In the genomic region with DNA sequence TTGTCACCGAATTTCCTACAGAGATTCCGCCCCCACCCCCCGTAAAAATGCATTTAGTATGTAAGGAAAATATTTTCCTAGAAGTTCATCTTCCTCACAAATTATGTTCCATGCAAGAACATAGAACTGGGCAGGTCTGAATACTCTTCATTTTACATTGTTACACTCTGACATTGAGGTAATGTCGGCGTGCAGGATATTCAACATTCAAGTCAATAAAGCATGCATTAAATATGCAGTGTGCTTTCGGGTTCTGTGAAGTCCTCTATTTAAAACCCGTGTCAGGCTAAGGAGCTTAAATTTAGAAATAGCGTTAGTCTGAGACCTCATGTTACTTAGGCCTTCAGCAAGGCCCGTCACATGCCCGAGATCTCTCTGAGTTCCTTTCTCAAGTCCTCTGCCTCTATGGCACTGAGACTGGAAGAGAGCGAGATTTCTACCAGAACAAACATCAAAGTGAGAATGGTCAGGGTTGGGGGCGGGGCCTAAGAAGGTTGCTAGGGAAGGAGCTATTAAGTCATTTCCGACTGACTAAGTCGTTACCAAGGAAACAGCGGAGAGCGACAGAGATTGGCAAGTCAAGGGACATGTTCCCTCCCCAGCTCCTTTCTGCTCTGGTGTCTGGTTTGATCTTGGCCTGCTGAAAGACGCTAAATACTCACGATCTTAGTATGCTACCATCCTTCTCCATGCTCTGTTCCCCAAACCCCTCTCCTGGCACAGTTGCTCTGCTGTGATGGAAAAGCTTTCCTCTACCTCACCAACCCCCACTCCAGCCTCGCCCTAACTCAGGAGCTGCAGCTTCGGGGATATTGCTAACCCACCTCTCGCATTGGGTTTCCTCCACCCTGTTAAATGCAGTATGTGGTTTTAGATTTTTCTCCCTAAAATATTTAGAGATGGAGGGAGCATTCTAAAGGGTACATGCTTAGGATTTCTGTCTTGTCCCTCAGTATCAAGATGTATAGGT, we compare ENCODE assay signal across 8 mouse cellular contexts. TPM values are rescaled to one million over a fixed set of nuclear protein-coding genes. Genes with fewer than 3 reads are reported as not detected.
DNase-seq lines count a peak whose midpoint lies in the region; ATAC-seq and TF ChIP-seq lines count a peak whose summit lies in the region.

No protein-coding gene starts in this region.

- TF ChIP-seq EP300 in stomach, postnatal 0 days (optimal IDR thresholded peaks at IDR 0.05): no peak

- WGBS in forebrain, embryonic 16.5 days: 27% methylated on average over 21 of the region's 21 CpGs
- 25% methylated on average over 21 of the region's 21 CpGs for WGBS in liver, embryonic 15.5 days (ENCODE audit: insufficient replicate concordance)
- 30% methylated on average over 21 of the region's 21 CpGs for WGBS in stomach, postnatal 0 days

- H3K27me3 ChIP-seq in forebrain, embryonic 16.5 days (replicated peaks; ENCODE audit: control insufficient read depth, insufficient read depth, low read length): no peaks in the 10 kb centered on the region
- no peaks in the 10 kb centered on the region for H3K27me3 ChIP-seq in liver, embryonic 15.5 days
- no peaks in the 10 kb centered on the region for H3K27me3 ChIP-seq in stomach, postnatal 0 days (ENCODE audit: control insufficient read depth, insufficient read depth, low read length)

- intact Hi-C loops in heart, postnatal 25 days (cut with DNase I): no loop called here

- peak overlapping the region; percentile 82 for H3K27ac ChIP-seq in forebrain, embryonic 16.5 days (ENCODE audit: low read length)
- no peak overlapping the region for H3K27ac ChIP-seq in liver, embryonic 15.5 days (replicated peaks)
- H3K27ac ChIP-seq in stomach, postnatal 0 days (replicated peaks): peak overlapping the region; percentile 45; the same call in 1 of the 2 replicates

- H3K9me3 ChIP-seq in forebrain, embryonic 16.5 days (ENCODE audit: control insufficient read depth, low read length): no peaks in the 10 kb centered on the region
- no peaks in the 10 kb centered on the region for H3K9me3 ChIP-seq in liver, embryonic 15.5 days (replicated peaks)
- no peaks in the 10 kb centered on the region for H3K9me3 ChIP-seq in stomach, postnatal 0 days (ENCODE audit: control insufficient read depth, low read length)

- no peak for TF ChIP-seq CTCF in stomach, postnatal 0 days (IDR thresholded peaks at IDR 0.05; ENCODE audit: low read depth)

- ATAC-seq in forebrain, embryonic 16.5 days: peak; percentile 97
- peak; percentile 49; the same call in 1 of the 2 replicates for ATAC-seq in liver, embryonic 15.5 days (ENCODE audit: insufficient read depth)
- peak; percentile 78 for ATAC-seq in stomach, postnatal 0 days (ENCODE audit: low FRiP score, low TSS enrichment)

- peaks cover 10% of the 10 kb centered on the region; the same call in 1 of the 2 replicates for H3K4me1 ChIP-seq in forebrain, embryonic 16.5 days (replicated peaks; ENCODE audit: control insufficient read depth, insufficient read depth, low read length)
- peaks cover 17% of the 10 kb centered on the region for H3K4me1 ChIP-seq in liver, embryonic 15.5 days (replicated peaks)
- H3K4me1 ChIP-seq in stomach, postnatal 0 days (replicated peaks; ENCODE audit: control insufficient read depth, insufficient read depth): no peaks in the 10 kb centered on the region; the same call in 1 of the 2 replicates

- H3K4me2 ChIP-seq in forebrain, embryonic 16.5 days (ENCODE audit: low read length): peak overlapping the region; percentile 55
- H3K4me2 ChIP-seq in liver, embryonic 15.5 days: peak overlapping the region; percentile 49
- peak overlapping the region; percentile 44 for H3K4me2 ChIP-seq in stomach, postnatal 0 days (replicated peaks; ENCODE audit: low read depth)

- H3K9ac ChIP-seq in forebrain, embryonic 16.5 days (replicated peaks; ENCODE audit: low read depth, low read length): peak overlapping the region; percentile 56
- H3K9ac ChIP-seq in liver, embryonic 15.5 days: no peak overlapping the region
- peak overlapping the region; percentile 5; the same call in 1 of the 2 replicates for H3K9ac ChIP-seq in stomach, postnatal 0 days (ENCODE audit: low read length)

- no peaks in the 10 kb centered on the region for H3K36me3 ChIP-seq in forebrain, embryonic 16.5 days (ENCODE audit: control insufficient read depth, insufficient read depth)
- no peaks in the 10 kb centered on the region for H3K36me3 ChIP-seq in liver, embryonic 15.5 days (replicated peaks)
- no peaks in the 10 kb centered on the region for H3K36me3 ChIP-seq in stomach, postnatal 0 days (ENCODE audit: control insufficient read depth, insufficient read depth, low read length)

- H3K4me3 ChIP-seq in forebrain, embryonic 16.5 days (replicated peaks; ENCODE audit: low read length): peak overlapping the region; percentile 41
- peak overlapping the region; percentile 17 for H3K4me3 ChIP-seq in liver, embryonic 15.5 days (replicated peaks)
- H3K4me3 ChIP-seq in stomach, postnatal 0 days (ENCODE audit: low read depth, low read length): peak overlapping the region; percentile 30

- DNase-seq in Muller cell, postnatal 12 days (ENCODE audit: inconsistent ontology term): peak; percentile 82
- peak; percentile 54 for DNase-seq in cerebellum, adult 8-10 months
- peak; percentile 53 for DNase-seq in heart, postnatal 25 days (ENCODE audit: low spot score)
- peak; percentile 86 to 89 for DNase-seq in kidney, postnatal 4 days
- peak; percentile 81 for DNase-seq in neural tube, embryonic 10.5 days (ENCODE audit: extremely low spot score, low spot score)
- DNase-seq in stomach, postnatal 0 days (ENCODE audit: low spot score): peak; percentile 86

RNA-seq across cellular contexts. Expression of a gene that starts 2.9 kb away (rescaled TPM):
- polyA plus RNA-seq in forebrain, embryonic 16.5 days (2015; fragmentation: Nextera tagmentation; extraction: Ambion mirVana): 0.22 and 0.30 TPM in 2 replicates
- under 1 TPM in 1 of 2 experiments, not detected in 1; 0.26 TPM for total RNA-seq in heart, postnatal 25 days (2021)
- 0.66 and 0.88 TPM in 2 replicates for polyA plus RNA-seq in liver, embryonic 15.5 days (2015; fragmentation: Nextera tagmentation; extraction: Ambion mirVana)
- 0.58 and 0.59 TPM in 2 replicates for polyA plus RNA-seq in stomach, postnatal 0 days (2015; fragmentation: Nextera tagmentation; extraction: Ambion mirVana)

RNA-seq across cellular contexts. Expression of a gene that starts 21.2 kb away (rescaled TPM):
- 4.7 and 7.1 TPM in 2 replicates for polyA plus RNA-seq in forebrain, embryonic 16.5 days (2015; fragmentation: Nextera tagmentation; extraction: Ambion mirVana)
- 1 to 10 TPM; 9.4 to 9.5 TPM for total RNA-seq in heart, postnatal 25 days (2021)
- polyA plus RNA-seq in liver, embryonic 15.5 days (2015; fragmentation: Nextera tagmentation; extraction: Ambion mirVana): 4.1 and 5.1 TPM in 2 replicates
- 17.1 and 18.0 TPM in 2 replicates for polyA plus RNA-seq in stomach, postnatal 0 days (2015; fragmentation: Nextera tagmentation; extraction: Ambion mirVana)
